Mouse (Mus musculus): ENCODE results near the gene Slc17a8.
A peak's percentile ranks its signal among the peaks of the same experiment; 100 is the strongest.
"Not testable (repeated sequence)": the region's sequence is repeated elsewhere in the genome, so short reads cannot be mapped to it uniquely, and the experiment has no call there.

Slc17a8 gene

DNA sequence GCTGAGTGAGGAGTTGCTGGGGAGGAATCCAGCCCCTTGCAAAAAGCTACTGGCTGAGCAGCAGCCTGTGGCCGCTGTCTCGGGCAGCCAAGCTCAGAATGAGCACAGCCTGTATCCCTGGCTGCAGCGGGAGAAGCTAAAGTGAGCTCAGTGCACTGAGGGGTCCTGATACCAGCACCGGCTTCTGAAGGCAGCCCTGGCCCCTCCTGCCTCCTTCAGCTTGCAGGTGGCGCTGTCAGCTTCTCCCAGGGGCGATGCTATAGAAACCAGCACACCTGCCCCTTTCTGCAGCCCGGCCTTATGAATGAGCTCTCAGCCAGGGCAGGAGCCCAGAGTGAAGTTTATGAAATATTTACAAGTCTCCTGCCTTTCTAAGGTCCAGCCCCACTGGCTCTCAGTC is at the start of gene Slc17a8:
TSS of gene Slc17a8 (minus strand) at position 125 of the 400 bp plus-strand sequence.
- no peak for DNase-seq (ENCODE audit: low read depth, low spot score)

DNA sequence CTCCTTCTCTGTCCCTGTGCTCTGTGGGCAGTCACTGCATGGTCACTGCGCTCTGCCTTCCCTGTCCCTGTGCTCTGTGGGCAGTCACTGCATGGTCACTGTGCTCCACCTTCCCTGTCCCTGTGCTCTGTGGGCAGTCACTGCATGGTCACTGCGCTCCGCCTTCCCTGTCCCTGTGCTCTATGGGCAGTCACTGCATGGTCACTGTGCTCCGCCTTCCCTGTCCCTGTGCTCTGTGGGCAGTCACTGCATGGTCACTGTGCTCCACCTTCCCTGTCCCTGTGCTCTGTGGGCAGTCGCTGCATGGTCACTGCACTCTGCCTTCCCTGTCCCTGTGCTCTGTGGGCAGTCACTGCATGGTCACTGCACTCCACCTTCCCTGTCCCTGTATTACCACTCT is 49.3 kb upstream of the Slc17a8 start:
- DNase-seq (ENCODE audit: low read depth, low spot score), result not testable (repeated sequence)

DNA sequence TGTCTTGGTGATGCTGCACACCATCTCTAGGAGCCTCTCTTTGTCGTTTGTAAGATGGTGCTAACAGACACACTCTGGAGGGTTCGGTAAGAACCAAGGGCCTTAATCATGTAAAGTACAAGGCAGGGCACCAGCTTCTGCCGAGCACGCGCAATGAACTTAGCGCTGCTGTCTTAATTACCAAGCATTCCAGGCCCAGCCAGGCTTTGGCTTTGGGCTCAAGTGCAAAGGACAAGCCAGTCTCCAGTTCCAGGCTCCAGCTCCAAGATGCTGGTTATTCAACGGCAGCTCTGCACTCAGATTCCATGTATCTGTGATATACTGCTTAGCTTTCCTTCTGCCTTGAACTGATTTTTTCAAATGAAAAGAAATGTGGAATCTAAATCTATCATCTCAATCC is 46.5 kb upstream of the Slc17a8 start:
- DNase-seq (ENCODE audit: low read depth, low spot score), result no peak

DNA sequence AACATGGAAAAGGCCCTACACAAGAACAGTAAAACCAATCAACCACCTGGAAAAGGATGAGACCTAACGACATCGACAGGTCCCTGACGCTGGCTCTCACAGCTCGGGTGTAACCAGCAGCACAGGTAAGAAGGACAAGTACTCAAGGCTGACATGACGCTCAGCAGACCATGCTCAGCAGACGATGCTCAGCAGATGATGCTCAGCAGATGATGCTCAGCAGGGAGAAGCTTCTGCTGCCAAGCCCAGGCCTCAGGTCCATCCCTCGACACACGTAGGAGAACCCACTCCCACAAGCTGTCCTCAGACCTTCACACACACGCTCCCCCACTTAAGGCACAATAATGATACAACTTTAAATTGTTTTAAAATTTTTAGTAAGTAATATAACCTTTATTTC is 44.6 kb upstream of the Slc17a8 start:
- DNase-seq (ENCODE audit: low read depth, low spot score), result no peak

DNA sequence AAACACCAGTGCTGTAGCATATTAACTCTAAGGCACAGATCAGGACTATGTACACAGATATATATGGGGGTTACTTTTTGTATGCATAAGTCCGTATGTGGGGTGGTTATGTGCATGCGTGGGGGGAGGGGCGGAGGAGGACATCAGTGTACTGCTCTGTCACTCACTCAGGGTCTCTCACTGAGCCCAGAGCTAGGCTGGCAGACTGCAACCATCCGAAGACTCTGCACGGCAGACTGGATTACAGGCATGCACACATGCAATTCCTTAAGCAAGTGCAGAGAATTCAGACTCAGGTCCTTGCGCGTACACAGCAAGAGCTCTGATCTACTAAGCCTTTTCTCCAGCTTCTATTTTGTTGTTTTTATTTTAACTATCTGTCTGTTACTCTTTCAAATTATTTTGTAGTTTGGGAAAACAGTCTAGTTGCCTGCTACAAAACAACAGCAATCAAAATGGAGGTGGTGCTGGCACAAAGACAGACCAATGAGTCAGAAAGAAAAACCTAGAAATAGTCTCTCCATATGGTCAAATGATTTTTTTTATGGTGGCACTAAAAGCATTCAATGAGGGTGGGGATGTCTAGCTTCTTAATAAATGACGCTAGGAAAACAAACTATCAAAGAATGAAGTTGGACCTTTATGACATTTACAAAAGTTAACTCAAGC is 44.1 kb upstream of the Slc17a8 start:
- DNase-seq (ENCODE audit: low read depth, low spot score), result no peak

DNA sequence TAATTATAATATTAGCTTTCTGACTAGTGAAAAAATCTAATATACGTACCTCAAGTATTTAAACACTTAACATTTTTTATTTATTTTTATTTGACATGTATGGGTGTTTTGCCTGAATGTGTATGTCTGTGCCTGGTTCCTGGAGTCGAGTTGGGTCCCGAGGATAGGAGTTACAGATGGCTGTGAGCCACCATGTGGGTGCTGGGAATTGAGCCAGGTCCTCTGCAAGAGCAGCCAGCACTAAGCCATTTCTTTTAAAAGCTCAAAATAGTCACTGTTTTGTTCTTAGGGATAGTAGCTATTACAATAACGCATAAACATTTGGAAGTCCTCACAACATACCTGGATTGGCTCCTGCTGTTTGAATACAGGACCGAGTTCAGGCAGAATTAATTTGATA is 35.3 kb upstream of the Slc17a8 start:
- DNase-seq (ENCODE audit: low read depth, low spot score), result no peak

DNA sequence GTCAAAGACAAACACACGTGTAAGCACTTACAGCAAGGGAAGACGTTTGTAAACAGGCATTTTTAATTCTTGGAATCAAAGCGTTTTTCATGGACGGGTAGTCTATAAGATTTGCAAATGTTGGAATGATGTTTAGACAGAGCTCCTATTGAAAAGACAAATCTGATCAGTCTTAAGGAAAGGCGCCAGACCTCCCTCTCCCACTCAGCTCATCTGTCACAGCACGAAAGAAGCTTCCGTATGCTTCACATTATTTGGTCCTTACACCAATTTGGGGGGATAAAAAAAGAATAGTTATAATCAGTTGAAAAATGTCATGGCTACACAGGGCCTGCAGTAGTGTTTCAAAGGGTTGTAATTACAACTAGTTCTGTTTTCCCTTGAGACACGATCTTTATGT is 31.9 kb upstream of the Slc17a8 start:
- no peak for DNase-seq (ENCODE audit: low read depth, low spot score)

DNA sequence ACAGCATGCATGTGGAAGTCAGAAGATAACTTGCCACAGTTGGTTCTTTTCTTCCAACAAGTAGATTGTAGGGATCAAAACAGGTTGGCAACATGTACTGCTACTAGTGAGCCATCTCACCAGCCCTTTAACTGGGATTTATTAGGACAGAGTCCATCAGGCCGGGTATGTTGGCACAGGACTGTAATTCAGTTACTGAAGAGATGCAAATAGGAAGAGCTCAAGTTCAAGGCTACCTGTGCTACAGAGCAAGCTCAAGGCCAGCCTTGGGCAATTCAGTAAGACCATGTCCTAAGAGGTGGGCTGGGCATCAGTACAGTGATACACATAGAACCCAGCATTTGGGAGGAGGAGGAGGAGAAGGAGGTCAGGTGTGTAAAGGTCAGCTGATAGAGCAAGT is 30.6 kb upstream of the Slc17a8 start:
- DNase-seq (ENCODE audit: low read depth, low spot score), result no peak

DNA sequence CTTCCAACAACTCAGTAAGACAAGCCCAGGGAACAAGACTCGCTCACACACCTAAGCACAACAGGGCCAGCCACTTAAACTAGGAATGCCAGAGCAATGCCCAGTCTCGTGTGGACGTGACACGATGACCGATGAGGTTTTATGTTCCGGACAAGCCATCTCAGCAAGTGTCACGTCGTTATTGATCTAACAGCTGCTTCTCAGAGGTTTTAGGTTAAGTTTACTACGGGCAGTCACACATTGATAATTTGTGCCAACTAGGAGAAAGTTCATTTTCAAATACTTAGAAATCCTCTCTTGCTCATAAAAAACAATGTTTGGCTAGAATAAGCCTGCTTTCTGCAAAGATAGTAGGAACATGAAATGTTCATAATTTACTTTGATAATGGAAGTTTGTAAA is 25.9 kb upstream of the Slc17a8 start:
- DNase-seq (ENCODE audit: low read depth, low spot score), result no peak

DNA sequence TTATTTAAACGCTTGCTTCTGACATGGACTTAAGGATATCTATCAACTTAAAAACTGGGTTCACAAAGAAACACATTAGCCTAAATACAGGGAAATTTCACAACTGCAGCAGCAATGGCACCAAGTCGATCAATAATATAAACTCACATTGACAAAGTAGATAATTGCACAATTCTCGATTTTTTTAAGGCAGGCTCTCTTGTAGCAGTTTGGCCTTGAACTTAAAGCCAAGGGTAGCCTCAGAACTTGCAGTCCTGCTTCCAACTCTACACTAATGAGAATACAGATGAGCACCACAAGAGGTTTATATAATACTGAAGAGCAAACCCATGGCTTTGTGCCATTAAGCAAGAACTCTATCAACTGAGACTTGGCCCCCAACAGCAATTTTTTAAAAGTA is 15.9 kb upstream of the Slc17a8 start:
- DNase-seq (ENCODE audit: low read depth, low spot score), result no peak

DNA sequence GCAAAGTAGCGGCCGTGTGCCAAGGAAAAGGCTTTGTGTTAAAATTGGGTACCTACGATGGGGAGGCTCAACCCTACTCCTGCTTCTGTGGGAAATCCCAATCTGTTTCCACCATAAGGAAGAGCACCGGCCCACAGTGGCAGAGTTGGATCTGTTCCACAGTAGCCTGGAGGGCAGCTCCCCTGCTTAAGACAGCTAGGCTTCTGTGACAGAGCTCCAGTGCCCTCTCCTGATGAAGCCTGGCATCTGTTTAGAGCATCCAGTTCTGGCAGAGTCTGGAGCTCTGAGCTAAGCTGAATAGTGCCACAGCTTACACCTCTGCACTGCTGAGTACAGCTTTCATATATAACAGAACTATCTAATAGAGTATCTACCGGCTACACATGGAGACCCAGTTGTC is 14.0 kb upstream of the Slc17a8 start:
- peak; percentile 23 for DNase-seq (ENCODE audit: low read depth, low spot score)

DNA sequence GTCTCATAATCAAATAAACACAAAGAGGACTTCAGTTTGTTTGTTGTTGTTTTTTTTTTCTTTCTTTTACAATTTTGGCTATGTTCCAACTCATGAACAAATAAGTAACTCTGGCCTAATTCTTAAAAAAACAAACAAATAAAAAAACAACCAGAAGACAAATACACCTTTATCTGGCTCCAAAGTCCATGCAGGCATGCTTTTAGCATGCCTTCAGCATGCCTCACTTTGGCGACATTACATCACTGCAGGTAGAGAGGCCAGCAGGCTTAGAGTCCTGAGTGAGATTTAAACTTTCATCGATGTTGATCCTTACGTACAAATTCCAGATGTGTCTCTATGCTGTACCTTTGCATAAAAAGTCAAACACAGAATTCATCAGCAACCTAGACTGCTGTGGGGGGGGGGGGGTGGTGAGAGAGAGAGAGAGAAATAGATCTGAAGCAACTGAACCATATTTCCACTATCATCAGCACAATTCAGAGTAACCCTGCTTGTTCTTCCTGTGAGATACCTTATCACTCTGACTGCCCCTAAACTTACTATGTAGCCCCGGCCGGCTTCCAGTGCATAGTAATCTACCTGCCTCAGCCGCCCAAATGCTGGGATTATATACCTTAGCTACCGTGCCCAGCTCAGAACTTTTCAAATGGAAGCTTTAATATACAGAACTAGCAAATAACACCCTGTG is 12.8 kb upstream of the Slc17a8 start:
- DNase-seq (ENCODE audit: low read depth, low spot score), result no peak

DNA sequence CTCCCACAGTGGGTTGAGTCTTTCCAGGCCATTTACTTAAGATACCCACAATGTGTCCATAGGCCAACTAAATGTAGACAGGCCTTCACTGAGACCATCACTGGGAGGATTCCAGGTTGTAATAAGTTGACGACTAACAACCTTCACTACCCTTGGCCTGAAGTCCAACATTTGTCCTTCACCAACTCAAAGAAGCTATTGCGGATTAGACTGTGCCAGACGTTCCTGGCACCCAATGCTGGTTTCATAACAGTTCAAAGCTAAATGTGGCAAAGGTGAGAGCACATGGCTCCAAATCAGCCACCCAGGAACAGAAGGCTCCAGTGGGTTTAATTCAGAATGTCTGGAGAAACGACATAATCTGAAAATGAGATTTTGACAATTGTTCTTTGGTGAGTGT is 12.1 kb upstream of the Slc17a8 start:
- DNase-seq (ENCODE audit: low read depth, low spot score), result no peak

DNA sequence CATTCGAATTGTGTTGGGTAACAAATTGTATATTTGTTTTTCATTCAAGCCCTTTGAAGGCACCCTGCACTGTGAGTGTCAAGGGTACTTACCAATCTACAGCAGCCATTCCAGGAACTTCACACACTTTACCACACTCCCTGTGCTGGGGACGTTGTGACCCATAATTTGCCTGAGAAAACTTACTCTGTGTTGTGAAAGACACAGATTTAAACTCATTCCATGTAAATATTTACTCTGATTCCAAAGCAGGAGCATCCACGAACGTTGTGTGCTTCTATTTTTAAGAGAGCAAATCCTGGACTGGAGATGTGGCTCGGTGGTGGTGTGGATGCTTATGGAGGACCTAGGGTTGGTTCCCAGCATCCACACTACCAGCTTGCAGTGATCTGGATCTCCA is 10.8 kb upstream of the Slc17a8 start:
- no peak for DNase-seq (ENCODE audit: low read depth, low spot score)

DNA sequence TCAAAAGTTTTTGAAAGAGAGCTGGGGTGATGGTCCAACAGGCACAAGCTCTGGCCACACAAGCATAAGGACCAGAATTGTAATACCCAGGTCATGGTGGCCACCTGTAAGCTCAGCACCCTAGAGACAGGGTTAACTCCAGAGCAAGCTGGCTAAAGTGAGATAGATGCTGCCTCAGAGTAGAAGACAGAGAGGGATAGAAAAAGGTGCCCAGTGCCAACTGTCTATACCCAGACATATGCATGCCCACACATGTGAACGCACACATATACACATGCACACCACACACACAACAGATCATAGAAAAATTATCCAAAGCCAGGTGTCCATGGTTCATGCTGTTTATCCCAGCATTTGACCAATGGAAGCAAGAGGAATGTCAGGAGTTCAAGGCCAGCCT is 9.5 kb upstream of the Slc17a8 start:
- DNase-seq (ENCODE audit: low read depth, low spot score), result no peak

DNA sequence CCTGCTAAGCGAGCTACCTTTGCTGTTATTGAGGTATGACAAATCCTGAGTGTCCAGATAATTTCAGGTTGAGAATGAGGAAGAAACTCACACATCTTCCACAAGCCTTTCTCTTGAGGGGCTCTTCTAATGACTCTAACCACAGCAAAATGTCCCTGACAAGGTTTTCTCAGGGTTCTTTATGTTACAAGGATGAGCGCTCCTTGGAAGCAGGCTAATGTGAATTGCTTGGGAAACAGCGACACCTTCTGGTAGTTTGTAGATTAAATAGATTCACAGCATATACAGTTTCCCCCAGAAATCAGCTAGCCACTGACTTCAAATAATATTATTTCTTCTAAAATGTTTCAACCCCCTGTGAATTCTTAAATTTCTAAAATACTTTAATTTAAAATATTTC is 9.0 kb upstream of the Slc17a8 start:
- peak; percentile 66 for DNase-seq (ENCODE audit: low read depth, low spot score)

DNA sequence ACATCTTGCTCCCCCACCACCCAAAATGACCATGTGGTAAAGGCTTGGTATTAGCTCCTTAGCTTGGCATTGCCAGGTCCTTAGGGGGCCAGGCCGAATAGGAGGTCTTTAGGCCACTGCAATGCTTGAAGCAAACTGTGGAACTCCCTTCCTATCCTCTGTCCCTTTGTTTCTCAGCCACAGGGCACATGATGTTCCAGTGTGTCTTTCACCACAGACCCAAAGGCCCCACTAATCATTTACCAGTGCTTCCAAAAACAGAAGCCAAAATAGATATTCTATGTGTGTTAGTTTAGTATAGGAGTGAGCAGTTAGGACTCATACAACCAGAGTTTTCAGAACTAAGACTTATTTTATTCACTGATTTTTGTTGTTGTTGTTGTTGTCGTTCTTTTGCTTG is 5.7 kb upstream of the Slc17a8 start:
- no peak for DNase-seq (ENCODE audit: low read depth, low spot score)

DNA sequence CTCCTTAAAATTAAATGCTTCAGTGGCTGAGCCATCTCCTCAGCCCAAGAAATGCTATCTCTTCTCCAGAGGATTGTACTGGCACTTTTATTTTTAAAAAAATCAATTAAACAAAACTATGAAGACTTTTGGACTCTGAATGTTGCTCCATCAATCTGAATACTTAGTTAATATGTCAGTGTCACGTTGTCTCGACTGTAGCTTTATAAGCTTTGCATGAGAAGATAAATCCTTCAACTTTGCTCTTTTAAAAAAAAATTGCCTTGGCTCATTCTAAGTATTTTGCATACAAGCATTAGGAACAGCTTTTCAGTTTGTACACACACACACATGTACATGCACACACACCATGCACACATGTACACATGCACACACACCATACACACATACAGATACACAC is 3.1 kb upstream of the Slc17a8 start:
- DNase-seq (ENCODE audit: low read depth, low spot score), result no peak

DNA sequence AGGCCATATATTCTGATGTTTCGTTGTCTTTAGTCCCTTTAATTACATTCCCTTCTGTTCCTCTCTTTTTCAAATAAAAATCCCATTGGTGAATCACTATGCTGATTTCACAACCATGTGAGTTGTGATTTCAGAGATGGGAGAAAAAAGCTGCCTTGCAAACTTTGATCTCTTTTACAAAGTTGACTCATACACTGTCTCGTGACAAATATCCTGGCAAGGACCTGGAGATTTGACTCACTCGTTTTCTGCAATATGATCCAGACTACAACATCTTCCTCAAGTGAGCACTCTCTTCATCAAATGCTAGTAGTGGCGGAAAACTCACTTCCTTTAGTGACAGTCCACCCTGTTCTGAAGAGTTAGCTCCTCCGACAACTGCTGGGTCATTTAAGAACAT is 21.7 kb downstream of the Slc17a8 start:
- no peak for DNase-seq (ENCODE audit: low read depth, low spot score)

DNA sequence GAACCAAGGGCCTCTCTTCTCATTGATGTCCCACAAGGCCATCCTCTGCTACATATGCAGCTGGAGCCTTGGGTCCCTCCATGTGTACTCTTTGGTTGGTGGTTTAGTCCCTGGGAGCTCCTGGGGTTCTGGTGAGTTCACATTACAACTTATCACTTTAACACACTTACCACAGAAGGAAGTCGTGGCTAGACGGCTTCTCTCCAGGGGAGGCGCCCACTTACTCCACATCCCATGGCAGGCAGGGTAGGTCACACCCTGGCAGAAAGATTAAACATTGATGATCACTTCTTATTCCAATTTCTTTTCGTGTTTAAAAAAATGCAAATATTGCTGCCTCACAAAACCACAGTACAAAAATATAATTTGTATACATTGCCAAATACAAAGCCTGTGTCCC is 23.8 kb downstream of the Slc17a8 start:
- DNase-seq (ENCODE audit: low read depth, low spot score), result no peak

DNA sequence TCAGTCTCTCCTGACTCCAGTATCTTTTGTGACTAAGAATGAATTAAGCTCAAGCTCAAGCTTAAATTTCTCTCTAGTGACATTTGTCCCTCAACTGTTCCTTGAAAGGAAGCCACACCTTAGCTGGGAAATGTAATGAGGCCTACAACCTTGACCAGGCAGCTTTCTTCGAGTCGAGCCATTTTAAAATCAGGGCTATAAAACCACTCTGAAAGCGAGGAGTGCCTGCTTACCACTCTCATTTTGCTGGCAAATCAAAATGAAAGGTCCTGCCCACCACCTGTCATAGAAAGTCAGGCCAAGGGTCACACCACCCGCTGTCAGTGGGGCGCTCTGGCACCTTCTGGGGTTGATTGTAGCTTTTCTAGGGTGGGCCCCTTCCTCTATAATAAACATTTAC is 25.1 kb downstream of the Slc17a8 start:
- DNase-seq (ENCODE audit: low read depth, low spot score), result no peak

DNA sequence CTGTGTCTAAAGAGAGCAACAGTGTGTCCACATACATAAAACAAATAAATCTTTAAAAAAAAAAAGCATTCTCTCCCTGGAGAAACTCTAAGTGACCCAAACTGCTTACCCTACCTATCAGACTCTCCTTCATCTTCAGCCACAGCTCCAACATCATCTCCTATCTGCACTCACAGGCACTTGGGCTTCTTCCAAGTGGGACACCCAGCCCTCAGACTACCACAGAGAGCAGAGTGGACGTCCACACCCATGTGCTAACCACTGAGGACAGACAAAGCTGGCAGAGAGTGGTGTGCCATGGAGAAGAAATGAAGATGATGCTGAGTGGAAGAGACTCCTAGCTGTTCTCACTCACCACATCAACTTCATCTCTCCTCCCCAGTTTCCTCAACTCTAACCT is 25.5 kb downstream of the Slc17a8 start:
- DNase-seq (ENCODE audit: low read depth, low spot score), result no peak

DNA sequence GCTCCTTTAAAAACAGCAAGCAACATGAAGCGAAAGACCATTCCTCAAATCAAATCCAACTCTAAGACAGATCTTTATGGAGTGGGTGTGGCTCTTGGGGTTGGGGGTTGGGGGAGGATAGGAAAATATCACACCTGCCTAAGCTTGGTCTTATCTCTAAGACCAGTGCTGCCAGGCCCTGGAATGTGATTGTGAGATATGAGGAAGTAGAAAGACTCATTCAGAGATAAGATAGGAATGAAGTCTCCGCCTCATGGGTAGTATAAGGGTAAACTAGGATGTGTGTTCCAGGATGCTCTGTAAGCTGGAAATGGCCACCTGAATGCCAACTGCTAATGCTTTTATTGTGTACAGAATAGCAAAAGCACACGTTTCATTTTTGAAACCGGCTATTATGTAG is 26.7 kb downstream of the Slc17a8 start:
- no peak for DNase-seq (ENCODE audit: low read depth, low spot score)

DNA sequence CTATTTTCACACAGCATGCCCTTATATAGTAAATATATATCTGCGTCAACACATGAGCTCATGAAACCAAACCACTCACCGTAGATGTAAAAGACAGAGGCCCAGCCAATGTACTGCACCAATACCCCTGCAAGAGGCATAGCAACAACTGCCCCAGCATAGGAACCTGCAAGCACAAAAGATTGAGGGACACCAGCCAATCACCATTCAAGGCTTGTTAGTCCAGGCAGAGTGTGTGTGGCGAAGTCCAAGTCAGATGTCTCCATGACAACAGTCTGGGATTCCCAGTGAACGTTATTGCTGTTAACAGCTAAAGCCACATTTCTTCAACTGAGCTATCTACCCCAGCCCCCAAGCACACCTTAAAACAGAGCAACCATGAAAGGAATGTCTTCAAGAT is 28.3 kb downstream of the Slc17a8 start:
- DNase-seq (ENCODE audit: low read depth, low spot score), result no peak

Data from retina, postnatal 7 days (tissue).